Mouse (Mus musculus) embryonic facial prominence, embryonic 15.5 days (tissue): Measurements from ENCODE around the gene Rrp9. TPM values are rescaled to one million over a fixed set of nuclear protein-coding genes. Genes with fewer than 3 reads are reported as not detected.

Experiments used
- ATAC-seq: fragments of 200-750 bp; cut with Nextera tagmentation; 2 replicates; pipeline ENCODE4 v1.8.0; 2017; ENCODE audit warnings: low read depth, moderate TSS enrichment; ENCODE audit not compliant: insufficient number of reproducible peaks, low FRiP score, low TSS enrichment
- H3K27ac ChIP-seq: fragments of 300-500 bp; sonication (generic); replicated peaks from 2 replicates; pipeline ENCODE4 v1.5.1; 2015; ENCODE audit warnings: mild to moderate bottlenecking, inconsistent platforms
- H3K27me3 ChIP-seq: fragments of 300-500 bp; sonication (generic); 2 replicates; pipeline ENCODE4 v1.6.1; 2015; ENCODE audit warnings: inconsistent platforms
- H3K36me3 ChIP-seq: fragments of 300-500 bp; sonication (generic); 2 replicates; pipeline ENCODE4 v1.6.1; 2015; ENCODE audit warnings: mild to moderate bottlenecking, inconsistent platforms
- H3K4me1 ChIP-seq: fragments of 300-500 bp; sonication (generic); 2 replicates; pipeline ENCODE4 v1.6.1; 2015; ENCODE audit warnings: inconsistent platforms
- H3K4me2 ChIP-seq: fragments of 300-500 bp; sonication (generic); replicated peaks from 2 replicates; pipeline ENCODE4 v1.6.1; 2015; ENCODE audit warnings: mild to moderate bottlenecking, inconsistent platforms
- H3K4me3 ChIP-seq: fragments of 300-500 bp; sonication (generic); replicated peaks from 2 replicates; pipeline ENCODE4 v1.5.1; 2015; ENCODE audit warnings: mild to moderate bottlenecking, inconsistent platforms
- H3K9ac ChIP-seq: fragments of 300-500 bp; sonication (generic); 2 replicates; pipeline ENCODE4 v1.6.1; 2015; ENCODE audit warnings: inconsistent platforms
- H3K9me3 ChIP-seq: fragments of 300-500 bp; sonication (generic); replicated peaks from 2 replicates; pipeline ENCODE4 v1.6.1; 2016; ENCODE audit warnings: inconsistent platforms
- whole genome bisulfite sequencing: fragments of 180-500 bp; shearing (Covaris S2); methylation state at CpG from one replicate; pipeline ENCODE4 v1.1.7; 2015; 5-methylcytosine and 5-hydroxymethylcytosine counted together
- polyA plus RNA-seq: library from polyadenylated mRNA; unstranded; fragments of >200 nt; fragmentation: Nextera tagmentation; extraction: Ambion mirVana; gene quantifications from 2 replicates; pipeline ENCODE4 v1.2.1, GENCODE M21; 2015

Gene Rrp9
- polyA plus RNA-seq, 1 experiment from 2014 or later, result 44.9 TPM

GRCm38 (mm10) chr9:106534975-106535374 is 59.2 kb downstream of the Rrp9 start:
- Histone ChIP-seq H3K27me3 (no peaks in the 10 kb centered on the region), H3K36me3 (no peaks in the 10 kb centered on the region), H3K4me2 (no peak overlapping the region), H3K9ac (no peak overlapping the region), H3K4me1 (no peaks in the 10 kb centered on the region), H3K9me3 (no peaks in the 10 kb centered on the region), H3K4me3 (no peak overlapping the region), H3K27ac (no peak overlapping the region)
- WGBS, result 91% methylated on average over 11 of the region's 11 CpGs
- ATAC-seq, result no peak

Other genes with a start within 250 kb of the Rrp9 start
- 107 and 109 TPM in 2 replicates for gene Alas1, start 227.3 kb upstream of the Rrp9 start, polyA plus RNA-seq
- 22.4 and 32.8 TPM in 2 replicates for gene Poc1a, start 194.9 kb upstream of the Rrp9 start, polyA plus RNA-seq
- gene Dusp7, start 107.3 kb upstream of the Rrp9 start, polyA plus RNA-seq, result 42.3 and 44.2 TPM in 2 replicates
- 943 and 957 TPM in 2 replicates for gene Rpl29, start 46.5 kb upstream of the Rrp9 start, polyA plus RNA-seq
- gene Acy1, start 37.6 kb upstream of the Rrp9 start, polyA plus RNA-seq, result 40.6 and 43.7 TPM in 2 replicates
- 34.7 and 44.1 TPM in 2 replicates for gene Abhd14b, start 28.5 kb upstream of the Rrp9 start, polyA plus RNA-seq
- gene Abhd14a, start 28.3 kb upstream of the Rrp9 start, polyA plus RNA-seq, result 75.6 and 87.0 TPM in 2 replicates
- gene Pcbp4, start 22.7 kb upstream of the Rrp9 start, polyA plus RNA-seq, result 115 and 117 TPM in 2 replicates
- gene Gpr62, start 10.0 kb upstream of the Rrp9 start, polyA plus RNA-seq, result 0.57 and 0.64 TPM in 2 replicates
- gene Parp3, start 986 bp downstream of the Rrp9 start, polyA plus RNA-seq, result 6.8 and 8.5 TPM in 2 replicates
- not detected in 2 replicates for gene Iqcf1, start 24.0 kb downstream of the Rrp9 start, polyA plus RNA-seq
- gene Iqcf5, start 38.6 kb downstream of the Rrp9 start, polyA plus RNA-seq, result not detected in 2 replicates
- not detected in 2 replicates for gene Iqcf3, start 85.7 kb downstream of the Rrp9 start, polyA plus RNA-seq
- not detected in 2 replicates for gene Iqcf4, start 95.0 kb downstream of the Rrp9 start, polyA plus RNA-seq
- gene Iqcf6, start 150.6 kb downstream of the Rrp9 start, polyA plus RNA-seq, result not detected in 2 replicates
- gene Grm2, start 180.1 kb downstream of the Rrp9 start, polyA plus RNA-seq, result 0.14 TPM in 1 of 2 replicates, not detected in the other
- gene Tex264, start 210.0 kb downstream of the Rrp9 start, polyA plus RNA-seq, result 77.7 and 86.7 TPM in 2 replicates